Mouse (Mus musculus) right cerebral cortex, postnatal 14 days (tissue): ENCODE measurements around the gene Rnf222.

Source experiments
- DNase-seq: peaks from one replicate; pipeline ENCODE4 v3.0.0; 2022

The Rnf222 gene

GRCm38 (mm10) chr11:68888253-68888652, at the start of gene Rnf222:
Rnf222 (plus strand) TSS chr11:68888553.
- DNase-seq, result no peak

- DNase-seq, result no peak
Measured at GRCm38 (mm10) chr11:68839606-68840005, 48.7 kb upstream of the Rnf222 start.

- DNase-seq, result no peak
Measured at GRCm38 (mm10) chr11:68850862-68851261, 37.5 kb upstream of the Rnf222 start.

- DNase-seq, result no peak
Measured at GRCm38 (mm10) chr11:68851644-68852485, 36.5 kb upstream of the Rnf222 start.

GRCm38 (mm10) chr11:68852486-68852901, 35.9 kb upstream of the Rnf222 start:
- DNase-seq, result peak; percentile 58

GRCm38 (mm10) chr11:68852932-68853409, 35.4 kb upstream of the Rnf222 start:
- peak; percentile 100 for DNase-seq

GRCm38 (mm10) chr11:68853611-68854401, 34.5 kb upstream of the Rnf222 start:
- no peak for DNase-seq

- no peak for DNase-seq
Measured at GRCm38 (mm10) chr11:68854621-68855020, 33.7 kb upstream of the Rnf222 start.

- no peak for DNase-seq
Measured at GRCm38 (mm10) chr11:68857329-68857728, 31.0 kb upstream of the Rnf222 start.

GRCm38 (mm10) chr11:68859943-68860593, 28.3 kb upstream of the Rnf222 start:
- DNase-seq, result no peak

- DNase-seq, result no peak
Measured at GRCm38 (mm10) chr11:68862260-68862659, 26.1 kb upstream of the Rnf222 start.

- DNase-seq, result no peak
Measured at GRCm38 (mm10) chr11:68863631-68864091, 24.7 kb upstream of the Rnf222 start.

- DNase-seq, result peak; percentile 21
Measured at GRCm38 (mm10) chr11:68864544-68865189, 23.7 kb upstream of the Rnf222 start.

- DNase-seq, result no peak
Measured at GRCm38 (mm10) chr11:68871277-68871676, 17.1 kb upstream of the Rnf222 start.

GRCm38 (mm10) chr11:68871748-68872147, 16.6 kb upstream of the Rnf222 start, which contains the start of gene Ndel1:
Ndel1 (minus strand) TSS chr11:68871858.
- DNase-seq, result no peak

GRCm38 (mm10) chr11:68874841-68875240, 13.5 kb upstream of the Rnf222 start:
- peak; percentile 66 for DNase-seq

GRCm38 (mm10) chr11:68878811-68879210, 9.5 kb upstream of the Rnf222 start:
- no peak for DNase-seq

GRCm38 (mm10) chr11:68882107-68882506, 6.2 kb upstream of the Rnf222 start:
- DNase-seq, result no peak

- DNase-seq, result no peak
Measured at GRCm38 (mm10) chr11:68883843-68884242, 4.5 kb upstream of the Rnf222 start.

GRCm38 (mm10) chr11:68884368-68884767, 4.0 kb upstream of the Rnf222 start:
- DNase-seq, result no peak

GRCm38 (mm10) chr11:68886091-68886490, 2.3 kb upstream of the Rnf222 start:
- no peak for DNase-seq

- no peak for DNase-seq
Measured at GRCm38 (mm10) chr11:68888653-68889052, 300 bp downstream of the Rnf222 start.
